Comparison of ENCODE assay signal across 9 mouse cellular contexts in the genomic region with DNA sequence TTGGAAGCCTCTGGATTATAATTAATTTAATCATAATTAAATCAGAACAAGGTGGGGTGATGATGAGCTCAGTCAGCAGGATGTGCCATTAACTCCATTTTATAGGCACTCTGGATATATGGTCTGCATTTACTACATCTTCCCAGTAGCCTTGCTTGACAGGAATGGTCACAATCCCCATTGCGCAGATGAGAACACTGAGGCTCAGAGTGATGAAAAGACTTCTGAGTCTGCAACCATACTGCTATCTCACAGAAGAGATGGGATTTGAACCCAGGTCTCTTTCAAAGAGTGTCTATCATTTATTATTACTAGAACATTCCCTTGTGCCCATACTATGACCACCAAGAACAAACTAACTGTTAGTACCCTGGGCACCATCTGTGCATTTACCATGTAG. TPM values are rescaled to one million over a fixed set of nuclear protein-coding genes. Genes with fewer than 3 reads are reported as not detected.
DNase-seq lines count a peak whose midpoint lies in the region; ATAC-seq and TF ChIP-seq lines count a peak whose summit lies in the region.
"Had no signal": no experiment of that assay in that cellular context is flagged by ENCODE, and none has a peak within 500 bp of the region (broad histone marks: within the 10 kb centered on the region; RNA-seq: fewer than 3 reads in every experiment).

No protein-coding gene starts in this region.

- H3K9me3 ChIP-seq in forebrain, embryonic 13.5 days (replicated peaks), result no peaks in the 10 kb centered on the region
- H3K9me3 ChIP-seq in limb, embryonic 12.5 days, result no peaks in the 10 kb centered on the region
- no peaks in the 10 kb centered on the region for H3K9me3 ChIP-seq in neural tube, embryonic 13.5 days

- H3K27ac ChIP-seq in liver, adult 2 months (replicated peaks; ENCODE audit: insufficient read depth, low read depth, low read length), result peak overlapping the region; percentile 84
- peak overlapping the region; percentile 49 for H3K27ac ChIP-seq in forebrain, embryonic 13.5 days
- peak overlapping the region; percentile 80 for H3K27ac ChIP-seq in limb, embryonic 12.5 days
- H3K27ac ChIP-seq in neural tube, embryonic 13.5 days (replicated peaks), result peak overlapping the region; percentile 70; the same call in 1 of the 2 replicates

- no peak overlapping the region for H3K4me2 ChIP-seq in forebrain, embryonic 13.5 days
- peak overlapping the region; percentile 36 for H3K4me2 ChIP-seq in limb, embryonic 12.5 days
- H3K4me2 ChIP-seq in neural tube, embryonic 13.5 days, result 0 out of 2 replicates have a peak overlapping the region, but pooled peaks have one; percentile 9

- TF ChIP-seq CTCF in liver, adult 2 months (IDR thresholded peaks at IDR 0.05; ENCODE audit: low read depth, low read length), result no peak

- DNase-seq in liver, adult 2 months (ENCODE audit: extremely low read depth, low read depth, low spot score), result no peak
- no peak for DNase-seq in liver
- no peak for DNase-seq in thymus, postnatal 0 days (ENCODE audit: low spot score)
- no peak for DNase-seq in cerebellum, adult 9-11 months
- DNase-seq: cerebellum, adult 11 months had no signal

- 80% methylated on average over 1 of the region's 1 CpGs for WGBS in liver, adult 2 months
- WGBS in forebrain, embryonic 13.5 days, result 100% methylated on average over 1 of the region's 1 CpGs
- WGBS in limb, embryonic 12.5 days, result 97% methylated on average over 1 of the region's 1 CpGs
- 100% methylated on average over 1 of the region's 1 CpGs for WGBS in neural tube, embryonic 13.5 days

- no peaks in the 10 kb centered on the region for H3K27me3 ChIP-seq in liver, adult 2 months (ENCODE audit: control insufficient read depth, insufficient read depth, low read length)
- peaks cover 6% of the 10 kb centered on the region; the same call in 1 of the 2 replicates for H3K27me3 ChIP-seq in forebrain, embryonic 13.5 days
- H3K27me3 ChIP-seq in limb, embryonic 12.5 days, result peaks cover 4% of the 10 kb centered on the region; the same call in 1 of the 2 replicates
- peaks cover 28% of the 10 kb centered on the region for H3K27me3 ChIP-seq in neural tube, embryonic 13.5 days

- peak overlapping the region; percentile 78 for H3K4me3 ChIP-seq in liver, adult 2 months (ENCODE audit: insufficient read depth, low read depth, low read length)
- H3K4me3 ChIP-seq in forebrain, embryonic 13.5 days, result no peak overlapping the region
- peak overlapping the region; percentile 15; the same call in 1 of the 2 replicates for H3K4me3 ChIP-seq in limb, embryonic 12.5 days (replicated peaks)
- no peak overlapping the region for H3K4me3 ChIP-seq in neural tube, embryonic 13.5 days

- H3K9ac ChIP-seq in liver, adult 2 months (ENCODE audit: low read depth, low read length), result peak overlapping the region; percentile 81
- no peak overlapping the region for H3K9ac ChIP-seq in forebrain, embryonic 13.5 days
- no peak overlapping the region for H3K9ac ChIP-seq in limb, embryonic 12.5 days (replicated peaks)
- 0 out of 2 replicates have a peak overlapping the region, but pooled peaks have one; percentile 38 for H3K9ac ChIP-seq in neural tube, embryonic 13.5 days

- no peak for ATAC-seq in forebrain, embryonic 13.5 days
- ATAC-seq in limb, embryonic 12.5 days (ENCODE audit: insufficient number of reproducible peaks, insufficient read depth, low FRiP score, low TSS enrichment, low read depth), result no peak
- ATAC-seq in neural tube, embryonic 13.5 days (ENCODE audit: low read depth), result no peak
- ATAC-seq in CD4-positive, CD25-positive, alpha-beta regulatory T cell, adult 4 months, result no peak

- H3K79me2 ChIP-seq in liver, adult 2 months (ENCODE audit: control insufficient read depth, insufficient read depth, low read length), result peaks cover 41% of the 10 kb centered on the region; the same call in 1 of the 2 replicates

- no peak for TF ChIP-seq POLR2A in liver, adult 2 months (IDR thresholded peaks at IDR 0.05; ENCODE audit: extremely low read depth, insufficient read depth, low read length)

- H3K36me3 ChIP-seq in liver, adult 2 months (ENCODE audit: control insufficient read depth, insufficient read depth, low read length), result peaks cover 16% of the 10 kb centered on the region
- no peaks in the 10 kb centered on the region for H3K36me3 ChIP-seq in forebrain, embryonic 13.5 days (ENCODE audit: poor library complexity, severe bottlenecking)
- no peaks in the 10 kb centered on the region for H3K36me3 ChIP-seq in limb, embryonic 12.5 days
- H3K36me3 ChIP-seq in neural tube, embryonic 13.5 days, result no peaks in the 10 kb centered on the region

- H3K4me1 ChIP-seq in liver, adult 2 months (ENCODE audit: control insufficient read depth, insufficient read depth, low read length), result peaks cover 22% of the 10 kb centered on the region
- H3K4me1 ChIP-seq in forebrain, embryonic 13.5 days, result peaks cover 57% of the 10 kb centered on the region
- peaks cover 58% of the 10 kb centered on the region for H3K4me1 ChIP-seq in limb, embryonic 12.5 days (replicated peaks)
- H3K4me1 ChIP-seq in neural tube, embryonic 13.5 days (replicated peaks), result peaks cover 44% of the 10 kb centered on the region

RNA-seq across cellular contexts. Expression of a gene that starts 2.5 kb away (rescaled TPM):
- 149 and 164 TPM in 2 replicates for total RNA-seq in liver, adult 2 months (2014; rRNA removed)
- polyA plus RNA-seq in liver, adult 2 months (2012; rRNA removed), result 216 and 232 TPM in 2 replicates
- 4.5 and 7.2 TPM in 2 replicates for polyA plus RNA-seq in forebrain, embryonic 13.5 days (2015; fragmentation: Nextera tagmentation; extraction: Ambion mirVana)
- polyA plus RNA-seq in limb, embryonic 12.5 days (2016; fragmentation: Nextera tagmentation; extraction: Ambion mirVana), result 12.0 TPM in 2 replicates
- polyA plus RNA-seq in neural tube, embryonic 13.5 days (2015; fragmentation: Nextera tagmentation; extraction: Ambion mirVana), result 7.2 and 7.6 TPM in 2 replicates
- 13.8 and 14.4 TPM in 2 replicates for polyA plus RNA-seq in thymus, postnatal 0 days (2015; fragmentation: Nextera tagmentation; extraction: Ambion mirVana)
- not detected for polyA plus RNA-seq in CD4-positive, CD25-positive, alpha-beta regulatory T cell, adult 4 months (2017; shearing (Covaris generic))

Comparison
In these comparisons a context has a peak if more than half of its experiments do, and no peak if none do; other contexts are left out.
1. H3K4me3 ChIP-seq: peak in liver, adult 2 months (single experiment) and limb, embryonic 12.5 days (single experiment); none in forebrain, embryonic 13.5 days (single experiment) and neural tube, embryonic 13.5 days (single experiment).
2. H3K9ac ChIP-seq: peak in liver, adult 2 months (single experiment) and neural tube, embryonic 13.5 days (single experiment); none in forebrain, embryonic 13.5 days (single experiment) and limb, embryonic 12.5 days (single experiment).
3. RNA of a gene that starts 2.5 kb away (polyA plus RNA-seq): 216 to 232 TPM in liver, adult 2 months; 13.8 to 14.4 TPM in thymus, postnatal 0 days, 12.0 TPM in limb, embryonic 12.5 days, 7.2 to 7.6 TPM in neural tube, embryonic 13.5 days, 4.5 to 7.2 TPM in forebrain, embryonic 13.5 days and not detected in CD4-positive, CD25-positive, alpha-beta regulatory T cell, adult 4 months; every median in the first group is over 10 times any median in the second.
4. Peak in every context shown above with its lines, with median percentiles within 50 percentile points of each other: H3K27ac ChIP-seq.